Mouse (Mus musculus) CD4-positive, CD25-positive, alpha-beta regulatory T cell, adult 9 weeks (primary cell): ENCODE measurements around the gene Mmp8. TPM values are rescaled to one million over a fixed set of nuclear protein-coding genes. Genes with fewer than 3 reads are reported as not detected.

Source experiments
- polyA plus RNA-seq: library from polyadenylated mRNA; unstranded; fragments of 100-300 nt; shearing (Covaris generic); gene quantifications from one replicate; pipeline ENCODE4 v1.2.1, GENCODE M21; 2017

Gene Mmp8
- not detected for polyA plus RNA-seq

GRCm38 (mm10) chr9:7558221-7559017 is at the start of gene Mmp8:
Gene Mmp8, plus strand, starts transcription at chr9:7558456.

GRCm38 (mm10) chr9:7571162-7571561 is 12.9 kb downstream of the Mmp8 start, which contains the start of gene Mmp27:
Gene Mmp27, plus strand, starts transcription at chr9:7571396.

Other genes with a start within 250 kb of the Mmp8 start
- not detected for gene Mmp12, start 214.1 kb upstream of the Mmp8 start, polyA plus RNA-seq
- not detected for gene Mmp1b, start 170.4 kb upstream of the Mmp8 start, polyA plus RNA-seq
- gene Mmp3, start 112.6 kb upstream of the Mmp8 start, polyA plus RNA-seq: not detected
- gene Mmp10, start 56.1 kb upstream of the Mmp8 start, polyA plus RNA-seq: not detected
- not detected for gene Mmp27, start 12.9 kb downstream of the Mmp8 start, polyA plus RNA-seq
- not detected for gene Mmp20, start 69.8 kb downstream of the Mmp8 start, polyA plus RNA-seq
- not detected for gene Mmp7, start 133.6 kb downstream of the Mmp8 start, polyA plus RNA-seq
- 49.1 TPM for gene Tmem123, start 205.6 kb downstream of the Mmp8 start, polyA plus RNA-seq